Mouse (Mus musculus): ENCODE measurements at regions not wholly inside any gene's neighbourhood (a gene's known extent, or its start where the extent isn't known, plus 50 kb on each side); places are given as distances from the start of the nearest gene placed in this dataset.

DNA sequence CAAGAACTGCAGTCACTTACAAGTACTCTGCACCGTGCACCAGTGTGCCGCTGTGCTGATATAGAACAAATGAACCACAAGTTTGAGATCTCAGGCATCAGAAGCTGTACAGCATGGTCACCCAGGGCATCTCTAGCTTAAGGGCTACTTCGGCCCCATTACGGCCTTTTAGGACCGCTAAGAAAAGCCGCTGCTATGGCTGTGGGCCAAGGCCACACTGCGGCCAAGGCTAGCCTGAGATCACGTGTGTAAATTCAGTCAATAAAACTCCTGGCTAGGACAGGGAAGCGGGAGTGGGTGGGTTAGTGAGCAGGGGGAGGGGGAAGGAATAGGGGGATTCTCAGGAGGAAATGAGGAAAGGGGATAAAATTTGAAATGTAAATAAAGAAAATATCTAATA, 50.9 kb upstream of the Atp12a start:
- Histone ChIP-seq H3K4me1 (replicated peaks; ENCODE audit: insufficient read depth, low read length) (no peaks in the 10 kb centered on the region), H3K36me3 (ENCODE audit: insufficient read depth, low read length) (no peaks in the 10 kb centered on the region), H3K4me3 (replicated peaks; ENCODE audit: low read depth, low read length) (no peak overlapping the region), H3K4me2 (ENCODE audit: low read length) (no peak overlapping the region), H3K27me3 (ENCODE audit: insufficient read depth, low read length) (no peaks in the 10 kb centered on the region), H3K9ac (ENCODE audit: low read depth, low read length) (no peak overlapping the region), H3K27ac (no peak overlapping the region), H3K9me3 (replicated peaks; ENCODE audit: low read length) (no peaks in the 10 kb centered on the region)
- 56% methylated on average over 9 of the region's 9 CpGs for WGBS
- ATAC-seq (replicated peaks; ENCODE audit: low FRiP score, low read depth), result peak; percentile 57; the same call in 1 of the 2 replicates
- DNase-seq (ENCODE audit: low spot score), result peak; percentile 43
- TF ChIP-seq CTCF (IDR thresholded peaks at IDR 0.05; ENCODE audit: low read depth), result no peak

DNA sequence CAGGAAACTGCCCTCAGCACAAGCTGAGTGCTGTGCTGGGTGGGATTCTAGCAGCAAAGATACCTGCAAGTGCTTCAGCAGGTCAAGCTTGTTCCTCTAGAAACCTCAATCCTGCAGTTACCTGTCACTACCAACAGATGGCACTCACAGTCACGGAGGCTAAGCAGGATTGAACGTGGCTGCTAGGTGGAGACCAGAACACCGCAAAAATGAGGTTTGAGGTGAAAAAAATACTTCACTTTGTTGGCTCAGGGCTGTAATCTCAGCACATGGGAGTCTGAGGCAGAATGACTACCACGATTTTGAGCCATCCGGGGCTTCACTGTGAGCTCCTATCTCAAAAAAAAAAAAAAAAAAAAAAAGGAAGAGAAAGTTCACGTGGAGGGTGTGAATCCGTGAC, 50.4 kb upstream of the Atp12a start:
- no peak for ATAC-seq (replicated peaks; ENCODE audit: low FRiP score, low read depth)

More for the DNA sequence above, 50.4 kb upstream of the Atp12a start:
- Histone ChIP-seq H3K4me2 (ENCODE audit: low read length) (no peak overlapping the region), H3K4me1 (replicated peaks; ENCODE audit: insufficient read depth, low read length) (no peaks in the 10 kb centered on the region), H3K27me3 (ENCODE audit: insufficient read depth, low read length) (no peaks in the 10 kb centered on the region), H3K9ac (ENCODE audit: low read depth, low read length) (no peak overlapping the region), H3K4me3 (replicated peaks; ENCODE audit: low read depth, low read length) (no peak overlapping the region), H3K36me3 (ENCODE audit: insufficient read depth, low read length) (no peaks in the 10 kb centered on the region), H3K27ac (no peak overlapping the region), H3K9me3 (replicated peaks; ENCODE audit: low read length) (no peaks in the 10 kb centered on the region)
- peak; percentile 72 for DNase-seq (ENCODE audit: low spot score)
- 22% methylated on average over 7 of the region's 7 CpGs for WGBS
- peak; percentile 84 for TF ChIP-seq CTCF (IDR thresholded peaks at IDR 0.05; ENCODE audit: low read depth)
